Mouse (Mus musculus): ENCODE measurements around the gene Prkn. TPM values are rescaled to one million over a fixed set of nuclear protein-coding genes. Genes with fewer than 3 reads are reported as not detected.

The Prkn gene
- polyA plus RNA-seq, 1 experiment from 2014 or later = 3.5 TPM

DNA sequence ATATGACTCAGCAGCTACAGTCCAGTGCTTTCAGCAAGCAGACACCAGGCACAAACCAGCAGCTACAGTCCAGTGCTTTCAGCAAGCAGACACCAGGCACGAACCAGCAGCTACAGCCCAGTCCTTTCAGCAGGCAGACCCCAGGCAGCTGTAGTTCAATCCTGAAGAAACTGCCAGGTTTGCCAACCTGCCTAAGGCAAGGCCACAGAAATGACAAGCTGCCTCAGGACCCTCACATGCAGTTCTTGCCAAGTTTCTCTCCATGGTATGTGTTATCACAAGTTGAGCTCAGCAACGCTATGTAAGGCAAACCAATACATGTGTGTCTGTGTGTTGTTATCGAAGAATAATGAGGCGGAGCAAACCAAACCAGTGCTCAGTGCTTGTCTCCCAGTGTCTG is 1091.5 kb downstream of the Prkn start:
- Histone ChIP-seq H3K27ac (replicated peaks in 1 of 2; ENCODE audit: control insufficient read depth in 1 of 2, insufficient read depth in 1 of 2, low read depth in 2 of 2, low read length in 2 of 2) (no peak overlapping the region), H3K4me1 (ENCODE audit: control insufficient read depth in 2 of 2, insufficient read depth in 2 of 2, low read length in 2 of 2) (no peaks in the 10 kb centered on the region), H3K9me3 (ENCODE audit: control insufficient read depth, low read length) (peaks cover 4% of the 10 kb centered on the region; the same call in 1 of the 2 replicates), H3K36me3 (ENCODE audit: control insufficient read depth, insufficient read depth, low read length) (no peaks in the 10 kb centered on the region), H3K4me2 (ENCODE audit: low read length) (no peak overlapping the region), H3K9ac (ENCODE audit: low read length) (no peak overlapping the region), H3K4me3 (ENCODE audit: control insufficient read depth in 1 of 2, insufficient read depth in 1 of 2, low read depth in 1 of 2, low read length in 2 of 2) (no peak overlapping the region), H3K27me3 (ENCODE audit: control insufficient read depth, insufficient read depth, low read length) (no peaks in the 10 kb centered on the region)
- 89% methylated on average over 4 of the region's 4 CpGs for WGBS
- ATAC-seq (ENCODE audit: insufficient number of reproducible peaks, insufficient read depth, low FRiP score, low read depth) = no peak

DNA sequence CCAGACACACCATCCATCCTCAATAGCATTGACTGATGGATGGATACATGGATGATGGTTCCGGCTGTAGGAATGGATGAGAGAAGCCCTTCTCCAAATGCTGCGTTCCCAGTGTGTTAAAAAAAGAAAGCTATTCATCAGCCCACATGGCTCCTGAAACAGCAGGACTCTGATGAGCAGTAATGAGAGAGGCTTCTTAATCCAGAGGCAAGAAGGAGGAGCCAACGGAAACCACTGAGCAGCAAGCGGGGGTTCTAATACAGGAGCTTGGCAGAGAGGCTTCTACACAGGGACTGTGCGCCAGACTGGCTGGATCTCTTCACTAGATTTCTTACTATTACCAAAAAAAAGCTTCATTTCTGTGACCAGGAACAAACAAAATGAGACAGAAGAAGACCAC is 1093.6 kb downstream of the Prkn start:
- no peak for ATAC-seq (ENCODE audit: insufficient number of reproducible peaks, insufficient read depth, low FRiP score, low read depth)

DNA sequence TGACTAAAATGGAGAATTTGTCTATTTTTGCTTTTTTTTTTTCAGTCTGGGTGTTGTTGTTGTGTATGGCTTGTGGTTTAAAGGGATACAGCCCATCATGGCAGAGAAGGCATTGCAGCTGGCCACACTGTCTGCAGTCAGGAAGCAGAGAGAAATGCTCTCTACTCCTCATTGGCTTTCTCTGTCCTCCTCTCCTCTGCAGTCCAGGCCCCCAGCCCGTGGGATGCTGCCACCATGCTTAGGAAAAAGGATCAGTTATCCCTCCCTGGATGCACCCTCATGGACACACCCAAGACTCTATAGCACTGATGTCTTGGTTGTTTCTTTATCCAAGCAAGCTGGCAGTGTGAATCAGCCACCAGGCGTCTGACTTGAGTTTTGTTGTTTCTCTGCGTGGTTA is 1107.3 kb downstream of the Prkn start:
- no peak for ATAC-seq (ENCODE audit: insufficient number of reproducible peaks, insufficient read depth, low FRiP score, low read depth)
- no peaks in the 10 kb centered on the region; a peak in 1 of 4 replicates for H3K4me1 ChIP-seq (ENCODE audit: control insufficient read depth in 2 of 2, insufficient read depth in 2 of 2, low read length in 2 of 2)
- WGBS = 76% methylated on average over 3 of the region's 3 CpGs
- no peak overlapping the region for H3K4me2 ChIP-seq (ENCODE audit: low read length)
- H3K27me3 ChIP-seq (ENCODE audit: control insufficient read depth, insufficient read depth, low read length) = no peaks in the 10 kb centered on the region
- no peak overlapping the region for H3K9ac ChIP-seq (ENCODE audit: low read length)
- H3K27ac ChIP-seq (replicated peaks in 1 of 2; ENCODE audit: control insufficient read depth in 1 of 2, insufficient read depth in 1 of 2, low read depth in 2 of 2, low read length in 2 of 2) = no peak overlapping the region
- H3K9me3 ChIP-seq (ENCODE audit: control insufficient read depth, low read length) = 0 out of 2 replicates have a peak, but pooled peaks cover 4% of the 10 kb centered on the region
- no peaks in the 10 kb centered on the region for H3K36me3 ChIP-seq (ENCODE audit: control insufficient read depth, insufficient read depth, low read length)
- no peak overlapping the region for H3K4me3 ChIP-seq (ENCODE audit: control insufficient read depth in 1 of 2, insufficient read depth in 1 of 2, low read depth in 1 of 2, low read length in 2 of 2)

More for the DNA sequence above, 1093.6 kb downstream of the Prkn start:
- H3K4me2 ChIP-seq (ENCODE audit: low read length) = no peak overlapping the region
- H3K27me3 ChIP-seq (ENCODE audit: control insufficient read depth, insufficient read depth, low read length) = no peaks in the 10 kb centered on the region
- H3K9ac ChIP-seq (ENCODE audit: low read length) = no peak overlapping the region
- no peaks in the 10 kb centered on the region for H3K36me3 ChIP-seq (ENCODE audit: control insufficient read depth, insufficient read depth, low read length)
- H3K4me1 ChIP-seq (ENCODE audit: control insufficient read depth in 2 of 2, insufficient read depth in 2 of 2, low read length in 2 of 2) = no peaks in the 10 kb centered on the region
- H3K9me3 ChIP-seq (ENCODE audit: control insufficient read depth, low read length) = peaks cover 4% of the 10 kb centered on the region; the same call in 1 of the 2 replicates
- no peak overlapping the region for H3K27ac ChIP-seq (replicated peaks in 1 of 2; ENCODE audit: control insufficient read depth in 1 of 2, insufficient read depth in 1 of 2, low read depth in 2 of 2, low read length in 2 of 2)
- H3K4me3 ChIP-seq (ENCODE audit: control insufficient read depth in 1 of 2, insufficient read depth in 1 of 2, low read depth in 1 of 2, low read length in 2 of 2) = no peak overlapping the region
- 61% methylated on average over 5 of the region's 5 CpGs for WGBS

GRCm38 (mm10) chr17:11949551-11950197 is 1109.5 kb downstream of the Prkn start:
- Histone ChIP-seq H3K27ac (replicated peaks in 1 of 2; ENCODE audit: control insufficient read depth in 1 of 2, insufficient read depth in 1 of 2, low read depth in 2 of 2, low read length in 2 of 2) (no peak overlapping the region), H3K27me3 (ENCODE audit: control insufficient read depth, insufficient read depth, low read length) (no peaks in the 10 kb centered on the region), H3K4me2 (ENCODE audit: low read length) (no peak overlapping the region), H3K36me3 (ENCODE audit: control insufficient read depth, insufficient read depth, low read length) (no peaks in the 10 kb centered on the region), H3K4me3 (ENCODE audit: control insufficient read depth in 1 of 2, insufficient read depth in 1 of 2, low read depth in 1 of 2, low read length in 2 of 2) (no peak overlapping the region), H3K9ac (ENCODE audit: low read length) (no peak overlapping the region), H3K9me3 (ENCODE audit: control insufficient read depth, low read length) (0 out of 2 replicates have a peak, but pooled peaks cover 5% of the 10 kb centered on the region), H3K4me1 (ENCODE audit: control insufficient read depth in 2 of 2, insufficient read depth in 2 of 2, low read length in 2 of 2) (no peaks in the 10 kb centered on the region; a peak in 1 of 4 replicates)
- ATAC-seq (ENCODE audit: insufficient number of reproducible peaks, insufficient read depth, low FRiP score, low read depth) = no peak
- WGBS = 46% methylated on average over 10 of the region's 10 CpGs

- H3K4me1 ChIP-seq (ENCODE audit: control insufficient read depth in 2 of 2, insufficient read depth in 2 of 2, low read length in 2 of 2) = no peaks in the 10 kb centered on the region; a peak in 1 of 4 replicates
- H3K27ac ChIP-seq (replicated peaks in 1 of 2; ENCODE audit: control insufficient read depth in 1 of 2, insufficient read depth in 1 of 2, low read depth in 2 of 2, low read length in 2 of 2) = no peak overlapping the region
- 64% methylated on average over 8 of the region's 8 CpGs for WGBS
- 0 out of 2 replicates have a peak, but pooled peaks cover 5% of the 10 kb centered on the region for H3K9me3 ChIP-seq (ENCODE audit: control insufficient read depth, low read length)
- H3K4me3 ChIP-seq (ENCODE audit: control insufficient read depth in 1 of 2, insufficient read depth in 1 of 2, low read depth in 1 of 2, low read length in 2 of 2) = no peak overlapping the region
- no peak overlapping the region for H3K4me2 ChIP-seq (ENCODE audit: low read length)
- H3K27me3 ChIP-seq (ENCODE audit: control insufficient read depth, insufficient read depth, low read length) = no peaks in the 10 kb centered on the region
- ATAC-seq (ENCODE audit: insufficient number of reproducible peaks, insufficient read depth, low FRiP score, low read depth) = no peak
- no peaks in the 10 kb centered on the region for H3K36me3 ChIP-seq (ENCODE audit: control insufficient read depth, insufficient read depth, low read length)
- H3K9ac ChIP-seq (ENCODE audit: low read length) = no peak overlapping the region
Measured at GRCm38 (mm10) chr17:11950198-11950594, 1110.0 kb downstream of the Prkn start.

- no peaks in the 10 kb centered on the region for H3K4me1 ChIP-seq (ENCODE audit: control insufficient read depth in 2 of 2, insufficient read depth in 2 of 2, low read length in 2 of 2)
- H3K4me2 ChIP-seq (ENCODE audit: low read length) = no peak overlapping the region
- 62% methylated on average over 6 of the region's 6 CpGs for WGBS
- no peaks in the 10 kb centered on the region for H3K27me3 ChIP-seq (ENCODE audit: control insufficient read depth, insufficient read depth, low read length)
- H3K36me3 ChIP-seq (ENCODE audit: control insufficient read depth, insufficient read depth, low read length) = no peaks in the 10 kb centered on the region
- no peak overlapping the region for H3K4me3 ChIP-seq (ENCODE audit: control insufficient read depth in 1 of 2, insufficient read depth in 1 of 2, low read depth in 1 of 2, low read length in 2 of 2)
- no peak overlapping the region for H3K9ac ChIP-seq (ENCODE audit: low read length)
- H3K9me3 ChIP-seq (ENCODE audit: control insufficient read depth, low read length) = peaks cover 6% of the 10 kb centered on the region; the same call in 1 of the 2 replicates
- no peak for ATAC-seq (ENCODE audit: insufficient number of reproducible peaks, insufficient read depth, low FRiP score, low read depth)
- no peak overlapping the region for H3K27ac ChIP-seq (replicated peaks in 1 of 2; ENCODE audit: control insufficient read depth in 1 of 2, insufficient read depth in 1 of 2, low read depth in 2 of 2, low read length in 2 of 2)
Measured at GRCm38 (mm10) chr17:11955317-11955716, 1115.1 kb downstream of the Prkn start.

DNA sequence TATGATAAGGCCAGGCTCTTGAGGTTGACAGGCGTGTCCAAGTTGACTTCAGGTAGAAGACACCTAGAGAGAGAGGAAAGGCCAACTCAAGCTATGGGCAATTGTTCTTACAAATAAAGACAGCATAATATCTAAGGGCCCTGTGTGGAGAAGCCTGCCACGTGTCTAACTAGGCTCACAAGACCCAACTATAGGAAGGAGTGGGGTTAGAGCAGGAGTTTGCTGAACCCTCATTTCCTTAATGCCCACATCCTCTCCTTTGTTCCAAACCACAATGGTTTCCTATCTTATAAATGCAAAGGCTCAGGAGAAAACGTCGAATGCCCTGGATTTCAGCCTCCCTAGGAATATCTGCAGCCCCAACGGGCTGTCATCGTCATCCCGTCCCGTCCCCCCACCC is 1120.3 kb downstream of the Prkn start:
- WGBS = 72% methylated on average over 8 of the region's 8 CpGs
- H3K36me3 ChIP-seq (ENCODE audit: control insufficient read depth, insufficient read depth, low read length) = no peaks in the 10 kb centered on the region
- H3K9ac ChIP-seq (ENCODE audit: low read length) = no peak overlapping the region
- no peak overlapping the region for H3K4me3 ChIP-seq (ENCODE audit: control insufficient read depth in 1 of 2, insufficient read depth in 1 of 2, low read depth in 1 of 2, low read length in 2 of 2)
- no peak for ATAC-seq (ENCODE audit: insufficient number of reproducible peaks, insufficient read depth, low FRiP score, low read depth)
- H3K27ac ChIP-seq (replicated peaks in 1 of 2; ENCODE audit: control insufficient read depth in 1 of 2, insufficient read depth in 1 of 2, low read depth in 2 of 2, low read length in 2 of 2) = no peak overlapping the region
- no peaks in the 10 kb centered on the region for H3K27me3 ChIP-seq (ENCODE audit: control insufficient read depth, insufficient read depth, low read length)
- peaks cover 3% of the 10 kb centered on the region; the same call in 1 of the 2 replicates for H3K9me3 ChIP-seq (ENCODE audit: control insufficient read depth, low read length)
- no peaks in the 10 kb centered on the region for H3K4me1 ChIP-seq (ENCODE audit: control insufficient read depth in 2 of 2, insufficient read depth in 2 of 2, low read length in 2 of 2)
- H3K4me2 ChIP-seq (ENCODE audit: low read length) = no peak overlapping the region

GRCm38 (mm10) chr17:11962808-11963207 is 1122.6 kb downstream of the Prkn start:
- H3K27ac ChIP-seq (replicated peaks in 1 of 2; ENCODE audit: control insufficient read depth in 1 of 2, insufficient read depth in 1 of 2, low read depth in 2 of 2, low read length in 2 of 2) = no peak overlapping the region
- no peak overlapping the region for H3K4me2 ChIP-seq (ENCODE audit: low read length)
- peaks cover 7% of the 10 kb centered on the region; the same call in 1 of the 2 replicates for H3K9me3 ChIP-seq (ENCODE audit: control insufficient read depth, low read length)
- no peak overlapping the region for H3K4me3 ChIP-seq (ENCODE audit: control insufficient read depth in 1 of 2, insufficient read depth in 1 of 2, low read depth in 1 of 2, low read length in 2 of 2)
- H3K9ac ChIP-seq (ENCODE audit: low read length) = no peak overlapping the region
- H3K4me1 ChIP-seq (ENCODE audit: control insufficient read depth in 2 of 2, insufficient read depth in 2 of 2, low read length in 2 of 2) = no peaks in the 10 kb centered on the region
- WGBS = 61% methylated on average over 11 of the region's 11 CpGs
- no peak for ATAC-seq (ENCODE audit: insufficient number of reproducible peaks, insufficient read depth, low FRiP score, low read depth)
- H3K36me3 ChIP-seq (ENCODE audit: control insufficient read depth, insufficient read depth, low read length) = no peaks in the 10 kb centered on the region
- H3K27me3 ChIP-seq (ENCODE audit: control insufficient read depth, insufficient read depth, low read length) = no peaks in the 10 kb centered on the region
